ENCODE assay signal across 8 mouse cellular contexts in the genomic region with DNA sequence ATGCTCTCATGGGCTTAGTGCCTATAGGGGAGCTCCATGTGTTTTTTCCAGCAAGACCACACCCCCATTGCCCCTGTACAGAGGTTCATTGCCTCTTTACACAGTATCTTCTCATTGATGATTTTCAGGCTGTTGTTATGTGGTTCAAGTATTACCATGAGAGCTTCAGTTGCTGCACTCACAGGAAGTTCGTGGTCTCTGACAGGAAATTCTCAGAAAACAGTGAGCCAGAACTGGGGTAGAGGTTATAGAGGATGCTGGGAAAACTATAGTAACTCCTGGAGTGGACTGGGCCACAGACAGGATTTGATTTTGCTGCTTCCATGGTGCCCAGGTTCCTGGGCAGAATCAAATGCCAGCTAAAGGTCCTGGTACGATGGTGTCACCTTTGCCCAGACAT. TPM values are rescaled to one million over a fixed set of nuclear protein-coding genes. Genes with fewer than 3 reads are reported as not detected.
DNase-seq lines count a peak whose midpoint lies in the region; ATAC-seq and TF ChIP-seq lines count a peak whose summit lies in the region.

No protein-coding gene starts in this region.

- no peak overlapping the region for H3K27ac ChIP-seq in liver, embryonic 14.5 days
- H3K27ac ChIP-seq in stomach, embryonic 15.5 days: no peak overlapping the region

- peak overlapping the region; percentile 42 for H3K4me2 ChIP-seq in liver, embryonic 14.5 days (ENCODE audit: low read depth)
- peak overlapping the region; percentile 39 for H3K4me2 ChIP-seq in stomach, embryonic 15.5 days

- H3K4me1 ChIP-seq in liver, embryonic 14.5 days (replicated peaks; ENCODE audit: control insufficient read depth in 2 of 2, insufficient read depth in 2 of 2, low read length in 1 of 2): peaks cover 0 to 12% of the 10 kb centered on the region in 2 experiments; a peak in 3 of 4 replicates
- H3K4me1 ChIP-seq in stomach, embryonic 15.5 days: no peaks in the 10 kb centered on the region

- no peaks in the 10 kb centered on the region for H3K9me3 ChIP-seq in liver, embryonic 14.5 days (ENCODE audit: control insufficient read depth, low read length)
- H3K9me3 ChIP-seq in stomach, embryonic 15.5 days: no peaks in the 10 kb centered on the region

- peak; percentile 28 for DNase-seq in kidney, adult 9 months
- no peak for DNase-seq in kidney, postnatal 10 days
- peak; percentile 43 for DNase-seq in MEL-GATA-1-ER (ENCODE audit: extremely low read depth, low read depth)
- DNase-seq in liver, embryonic 14.5 days (ENCODE audit: low read depth in 3 of 3, low spot score in 3 of 3): no peak
- no peak for DNase-seq in right cerebral cortex, adult 18-20 months
- no peak for DNase-seq in right cerebral cortex, postnatal 25 days
- DNase-seq in testis, postnatal 14 days (ENCODE audit: low spot score): no peak

- no peak for TF ChIP-seq EP300 in liver, embryonic 14.5 days (IDR thresholded peaks at IDR 0.05; ENCODE audit: low read depth)

- H3K27me3 ChIP-seq in liver, embryonic 14.5 days (ENCODE audit: control insufficient read depth, insufficient read depth, low read length): no peaks in the 10 kb centered on the region
- H3K27me3 ChIP-seq in stomach, embryonic 15.5 days (replicated peaks): no peaks in the 10 kb centered on the region

- peak overlapping the region in 1 of 2 experiments; percentile 1; a peak in 1 of 4 replicates for H3K4me3 ChIP-seq in liver, embryonic 14.5 days (ENCODE audit: insufficient read depth in 1 of 2, low read depth in 2 of 2, low read length in 2 of 2)
- H3K4me3 ChIP-seq in stomach, embryonic 15.5 days (replicated peaks): no peak overlapping the region

- ATAC-seq in liver, embryonic 14.5 days (ENCODE audit: insufficient read depth): no peak
- ATAC-seq in stomach, embryonic 15.5 days (ENCODE audit: insufficient read depth, low FRiP score, low read depth): no peak

- 33% methylated on average over 2 of the region's 2 CpGs for WGBS in liver, embryonic 14.5 days (ENCODE audit: insufficient replicate concordance)
- WGBS in stomach, embryonic 15.5 days: 69% methylated on average over 2 of the region's 2 CpGs

- TF ChIP-seq CTCF in liver, embryonic 14.5 days (IDR thresholded peaks at IDR 0.05; ENCODE audit: low read depth): no peak

- H3K9ac ChIP-seq in liver, embryonic 14.5 days (replicated peaks): 0 out of 2 replicates have a peak overlapping the region, but pooled peaks have one; percentile 13
- no peak overlapping the region for H3K9ac ChIP-seq in stomach, embryonic 15.5 days

- no peaks in the 10 kb centered on the region for H3K36me3 ChIP-seq in liver, embryonic 14.5 days (replicated peaks; ENCODE audit: control insufficient read depth, insufficient read depth, low read depth)
- 0 out of 2 replicates have a peak, but pooled peaks cover 2% of the 10 kb centered on the region for H3K36me3 ChIP-seq in stomach, embryonic 15.5 days

RNA-seq across cellular contexts. Expression of a gene that starts 2.2 kb away (rescaled TPM):
- 3.6 and 5.8 TPM in 2 replicates for polyA plus RNA-seq in liver, embryonic 14.5 days (2012; rRNA removed)
- 9.3 and 9.9 TPM in 2 replicates for polyA plus RNA-seq in liver, embryonic 14.5 days (2014; fragmentation: Nextera tagmentation; extraction: Ambion mirVana)
- 41.8 and 45.1 TPM in 2 replicates for polyA plus RNA-seq in stomach, embryonic 15.5 days (2015; fragmentation: Nextera tagmentation; extraction: Ambion mirVana)

Comparison
In these comparisons a context has a peak if more than half of its experiments do, and no peak if none do; other contexts are left out.
1. DNase-seq: peak in kidney, adult 9 months (single experiment) and MEL-GATA-1-ER (single experiment); none in kidney, postnatal 10 days (single experiment), liver, embryonic 14.5 days (0 of 3), right cerebral cortex, adult 18-20 months (single experiment), right cerebral cortex, postnatal 25 days (single experiment) and testis, postnatal 14 days (single experiment).